Mouse (Mus musculus) spleen, postnatal 4 days (tissue): ENCODE measurements around the gene Ptprt.

ENCODE experiments used
- DNase-seq, 2 experiments: peaks; one replicate each; pipeline ENCODE4 v3.0.0; 2022; ENCODE audit warnings: low spot score in 2 of 2

The Ptprt gene

DNA sequence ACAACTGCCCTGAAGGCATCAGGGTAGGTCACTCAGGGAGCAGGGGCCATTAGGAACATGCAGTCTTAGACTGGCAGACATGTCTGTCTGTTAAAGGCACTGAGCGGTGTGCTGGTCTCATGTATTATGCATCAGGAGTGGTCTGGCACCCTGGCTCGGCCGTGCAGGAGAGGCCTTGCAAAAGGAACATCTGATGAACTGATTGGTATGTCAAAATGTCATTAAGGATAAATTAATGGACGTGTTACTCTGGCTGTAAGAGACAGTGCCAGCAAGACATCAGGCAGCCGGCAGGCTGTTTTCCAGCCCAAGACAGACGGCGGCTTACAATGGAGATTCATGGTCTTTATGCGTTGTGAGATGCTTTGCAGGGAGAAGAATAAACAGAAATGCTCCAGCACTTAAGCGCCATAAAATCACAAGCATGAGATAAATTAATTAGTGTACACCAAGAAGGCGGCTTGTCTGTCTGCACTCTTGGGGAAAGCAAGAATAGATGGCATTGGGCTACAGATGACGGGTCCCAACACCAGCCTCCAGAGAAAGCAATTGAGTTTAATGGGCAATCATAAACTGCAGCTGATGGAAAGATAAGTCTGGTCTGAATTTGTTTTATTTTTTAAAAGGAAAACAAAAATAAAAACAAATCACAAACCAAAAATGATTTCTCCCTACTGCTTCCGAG is 992.5 kb downstream of the Ptprt start:
- DNase-seq: no peak

DNA sequence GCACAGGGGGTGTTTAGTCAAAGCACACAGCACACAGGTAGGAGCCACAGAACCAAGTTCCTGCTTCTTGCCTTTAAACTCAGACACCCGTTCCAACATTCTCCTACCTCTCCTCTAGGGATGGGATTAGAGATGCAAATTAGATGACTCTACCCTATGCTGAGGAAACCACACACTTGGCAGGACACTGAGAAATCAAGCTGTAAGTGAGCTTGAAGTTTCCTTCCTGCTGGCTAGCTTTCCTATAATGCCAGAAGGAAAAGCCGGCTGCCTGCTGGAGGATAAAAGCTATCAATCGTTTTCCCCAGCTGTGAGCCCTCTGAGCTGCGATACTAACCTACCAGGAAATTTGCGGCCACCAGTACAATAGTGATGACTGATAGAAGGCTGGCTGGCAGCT is 999.0 kb downstream of the Ptprt start:
- DNase-seq: no peak

DNA sequence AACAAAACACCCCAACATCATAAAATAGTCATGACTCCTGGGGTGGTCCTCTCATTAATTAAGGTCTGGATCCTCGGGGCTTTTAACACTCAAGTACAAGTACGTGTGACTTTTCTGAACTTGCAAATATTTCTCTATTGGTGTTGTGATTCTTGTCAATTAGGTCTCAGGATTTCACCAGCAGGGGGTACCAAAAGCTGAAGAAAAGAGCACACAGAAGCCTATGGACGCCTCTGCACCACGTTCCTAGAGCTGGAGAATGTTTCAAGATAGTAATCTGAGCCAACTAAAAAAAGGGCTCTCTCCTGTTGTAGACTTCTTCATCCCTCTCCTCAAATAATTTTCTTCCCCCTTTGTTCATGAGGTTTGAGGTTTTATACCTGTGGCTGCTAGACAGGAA is 1000.1 kb downstream of the Ptprt start:
- DNase-seq: no peak

DNA sequence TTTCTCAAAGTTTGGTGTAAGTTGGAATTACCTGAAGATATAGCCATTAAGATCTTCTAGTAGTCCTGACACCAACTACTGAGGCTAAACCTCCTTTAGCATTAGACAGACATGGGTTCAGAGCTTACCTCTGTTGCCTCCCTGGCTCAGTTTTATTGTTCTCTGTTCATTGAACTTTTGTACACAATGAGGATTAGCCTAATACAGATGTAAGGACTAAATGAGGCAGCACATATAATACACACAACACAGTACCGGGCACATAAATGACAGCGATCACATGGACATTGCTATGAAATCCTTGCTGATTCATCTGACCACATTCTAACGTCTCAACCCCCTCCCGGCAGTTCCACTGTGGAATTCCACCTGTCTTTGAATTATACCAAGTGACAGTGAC is 1003.9 kb downstream of the Ptprt start:
- no peak for DNase-seq

DNA sequence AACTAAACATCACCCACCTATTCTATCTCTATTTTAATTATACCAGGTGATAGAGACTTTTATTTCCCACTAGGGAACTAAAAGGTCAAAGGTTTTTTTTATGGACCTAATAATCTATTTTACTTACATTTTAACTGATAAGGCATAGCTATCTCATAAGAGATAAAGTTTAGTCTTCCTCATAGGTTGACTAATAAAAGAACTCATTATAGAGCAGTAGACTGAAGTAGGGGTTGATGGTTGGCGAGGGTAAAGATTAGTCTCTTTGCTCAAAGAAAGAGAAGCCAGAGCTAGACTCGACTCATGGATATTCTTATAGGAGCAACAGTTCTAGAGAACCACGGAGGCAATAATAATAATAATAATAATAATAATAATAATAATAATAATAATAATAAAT is 1004.3 kb downstream of the Ptprt start:
- DNase-seq: no peak

DNA sequence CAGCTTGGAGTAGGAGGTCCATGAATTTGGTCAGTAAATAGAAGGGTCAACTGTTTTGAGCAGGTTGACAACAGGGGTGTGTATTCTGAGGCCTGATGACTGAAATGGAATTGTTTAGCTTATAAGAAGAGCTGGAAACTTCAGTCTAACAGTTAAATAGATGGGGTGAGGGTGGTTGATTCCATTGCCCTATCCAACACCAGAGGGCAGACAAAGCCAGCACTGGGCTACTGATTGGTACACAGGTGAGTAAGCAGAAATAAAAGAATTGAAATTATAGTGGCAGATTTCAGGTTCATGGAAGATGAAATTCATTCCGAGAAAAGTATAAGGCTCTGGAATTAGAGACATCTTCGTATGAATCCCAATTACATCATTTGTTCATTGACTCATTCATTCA is 1020.1 kb downstream of the Ptprt start:
- no peak for DNase-seq

DNA sequence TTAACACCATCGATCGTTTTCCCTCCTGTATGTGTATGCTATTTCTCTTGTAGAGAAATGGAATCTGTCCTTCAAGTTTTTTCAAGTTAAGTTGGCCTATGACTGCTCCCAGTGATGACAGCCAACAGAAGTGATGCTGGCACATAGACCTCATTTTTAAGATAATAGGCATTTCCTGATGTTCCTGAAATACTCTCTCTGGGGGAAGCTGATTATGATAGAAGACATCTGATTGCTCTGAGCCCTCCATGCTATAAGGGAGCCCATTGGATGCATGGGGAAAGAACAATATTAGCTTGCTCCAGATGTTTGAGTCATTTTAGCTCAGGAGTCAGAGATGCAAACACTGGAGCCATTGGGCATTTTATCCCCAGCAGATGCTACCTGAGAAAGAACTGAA is 1026.9 kb downstream of the Ptprt start:
- no peak for DNase-seq

DNA sequence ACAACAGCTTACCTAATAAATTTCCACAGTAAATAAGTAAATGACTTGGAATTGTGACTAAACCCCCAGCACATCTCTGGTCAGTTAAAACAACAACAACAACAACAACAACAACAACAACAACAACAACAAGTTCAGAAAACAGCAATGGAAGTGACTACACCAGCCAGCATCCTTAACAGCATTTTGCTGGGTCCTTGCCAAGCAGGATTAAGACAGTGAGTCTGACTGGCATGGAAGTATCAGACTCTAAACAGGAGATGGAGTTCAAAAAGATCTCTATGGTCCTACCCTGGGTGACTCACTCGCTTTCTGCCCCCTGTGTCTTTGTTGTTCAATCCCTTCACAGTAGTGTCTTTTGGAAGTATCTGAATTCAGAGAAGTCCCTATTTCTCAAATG is 1035.1 kb downstream of the Ptprt start:
- DNase-seq: no peak

DNA sequence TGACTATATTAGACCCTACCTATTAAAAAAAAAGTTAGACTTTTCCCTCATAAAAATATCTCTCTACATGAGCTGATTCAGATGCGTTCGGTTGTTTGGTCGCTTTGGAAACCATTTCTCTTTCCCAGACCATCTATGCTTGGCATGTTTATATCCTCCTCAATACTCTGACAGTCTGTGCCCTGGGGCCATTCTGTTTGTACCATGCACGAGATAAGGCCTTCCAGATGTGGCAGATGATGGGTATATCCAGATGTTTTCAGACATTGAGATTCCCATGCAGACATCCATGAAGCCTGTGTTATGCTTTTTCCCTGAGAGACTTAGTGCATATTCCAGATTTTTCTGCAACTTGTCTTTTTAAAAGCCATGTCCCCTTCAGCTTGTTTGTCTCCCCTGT is 1052.5 kb downstream of the Ptprt start:
- DNase-seq: no peak

DNA sequence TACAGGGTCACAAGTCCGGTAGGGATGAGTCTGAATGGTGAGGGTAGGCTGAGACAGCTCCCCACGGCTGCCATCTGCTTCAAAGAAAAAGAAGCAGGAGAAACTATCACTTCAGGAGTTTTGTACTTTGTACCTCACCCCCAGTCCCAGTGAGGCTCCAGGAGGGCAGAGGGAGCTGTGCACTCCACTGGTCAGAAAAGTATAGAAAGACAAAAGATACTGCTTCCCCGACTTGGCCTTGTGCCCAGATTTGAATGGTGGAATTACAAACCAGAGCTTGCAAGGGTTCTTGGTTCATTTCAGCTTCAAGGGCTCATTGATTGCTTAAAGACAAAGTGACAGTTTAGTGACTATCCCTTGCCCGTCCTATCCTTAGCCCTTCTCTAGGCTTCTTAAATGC is 1053.6 kb downstream of the Ptprt start:
- DNase-seq: no peak

DNA sequence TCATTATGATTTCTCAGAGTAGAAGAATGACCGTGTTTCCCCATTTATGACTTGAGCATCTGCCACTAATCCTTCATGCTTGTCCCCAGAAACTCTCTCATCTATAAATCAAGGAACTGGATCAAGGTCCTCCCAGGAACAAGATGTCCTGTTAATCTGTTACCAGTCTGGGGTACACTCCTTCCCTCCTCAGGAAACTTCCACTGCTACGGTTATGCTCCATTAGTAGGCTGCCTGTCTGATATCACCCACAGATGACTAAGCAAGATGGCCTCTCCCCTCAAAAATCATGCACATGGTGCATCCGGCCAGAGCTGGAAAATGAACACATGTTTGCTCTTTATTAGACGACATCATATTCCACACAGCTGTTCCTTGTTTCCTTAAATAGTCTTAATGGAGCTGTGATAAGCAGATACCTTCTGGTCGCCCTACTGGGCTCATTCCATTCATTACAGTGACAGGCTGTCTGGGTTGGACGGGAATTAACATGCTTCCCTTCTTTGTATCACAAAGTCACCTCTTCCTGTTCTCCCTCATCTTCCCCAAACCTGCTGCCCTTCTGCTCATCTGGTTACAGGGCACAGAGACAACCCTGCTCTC is 1060.6 kb downstream of the Ptprt start:
- no peak for DNase-seq

DNA sequence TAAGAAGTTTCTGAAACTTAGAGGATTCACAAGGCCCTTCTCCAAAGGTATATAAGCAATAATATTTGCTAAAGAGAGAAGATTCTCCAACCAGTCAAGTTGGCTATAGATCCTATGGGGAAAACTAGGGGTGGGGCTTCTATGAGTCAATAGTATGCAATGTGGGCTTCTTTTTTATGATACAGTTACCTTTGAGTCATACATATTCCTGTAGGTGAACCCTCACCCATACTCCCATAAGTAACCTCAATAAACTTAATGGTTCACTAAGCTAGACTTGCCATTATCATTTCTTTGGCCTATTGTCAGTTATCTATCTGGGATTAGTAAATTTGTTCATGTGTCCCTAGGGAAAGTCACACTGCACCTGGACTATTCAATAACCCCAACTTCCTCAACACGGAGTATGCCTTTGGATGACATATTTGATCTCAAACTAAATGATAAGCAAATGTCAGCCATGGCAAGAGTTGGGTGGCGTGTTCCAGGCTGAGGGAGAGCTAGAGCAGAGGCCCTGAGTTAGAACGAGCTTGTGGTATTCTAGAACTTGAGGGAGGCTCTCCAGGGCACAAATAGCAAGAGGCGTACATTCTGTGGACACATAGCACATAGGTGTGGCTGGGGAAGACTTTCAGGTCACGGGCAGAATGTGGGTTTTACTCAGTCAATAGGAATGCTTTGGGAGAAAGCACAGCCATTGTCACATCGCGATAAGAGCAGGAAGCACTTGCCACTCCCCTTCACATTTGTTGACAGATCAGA is 1067.4 kb downstream of the Ptprt start:
- DNase-seq: no peak

DNA sequence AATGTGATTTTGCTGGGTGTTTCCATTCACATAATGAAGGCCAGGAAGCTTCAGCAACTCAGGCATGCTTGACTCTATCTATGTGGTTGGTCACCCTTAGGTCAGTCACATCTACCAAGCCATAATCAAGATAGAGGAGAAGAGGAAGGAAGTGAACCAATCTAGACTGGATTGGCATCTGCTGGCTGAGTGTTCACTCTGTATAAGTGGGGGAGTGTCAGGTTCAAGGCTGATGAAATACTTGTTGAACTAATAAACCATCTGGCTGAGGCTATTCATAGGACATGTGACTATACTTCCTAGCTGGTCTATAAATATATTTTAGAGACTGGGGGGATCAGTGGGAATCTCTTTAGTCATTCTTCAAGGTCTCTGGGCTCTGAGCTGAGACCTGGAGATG is 1086.5 kb downstream of the Ptprt start:
- no peak for DNase-seq

DNA sequence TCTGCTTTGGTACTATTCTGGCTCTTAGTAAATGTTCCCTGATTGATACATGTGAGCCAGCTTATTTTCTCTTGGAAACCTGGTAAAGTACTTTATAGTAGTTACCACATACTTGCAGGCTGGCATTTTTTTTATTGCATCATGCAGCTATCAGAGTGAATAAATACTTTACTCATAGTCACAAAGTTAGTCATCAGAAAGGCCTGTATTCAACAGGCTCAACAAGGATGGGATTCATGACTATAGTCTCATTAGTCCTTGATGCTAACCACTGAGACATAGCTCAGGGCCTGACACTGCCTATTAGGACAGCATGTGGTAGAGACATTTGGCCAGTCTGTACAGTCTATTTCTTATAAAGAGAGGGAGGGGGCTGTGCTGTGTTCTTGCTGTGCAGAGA is 1088.7 kb downstream of the Ptprt start:
- no peak for DNase-seq

DNA sequence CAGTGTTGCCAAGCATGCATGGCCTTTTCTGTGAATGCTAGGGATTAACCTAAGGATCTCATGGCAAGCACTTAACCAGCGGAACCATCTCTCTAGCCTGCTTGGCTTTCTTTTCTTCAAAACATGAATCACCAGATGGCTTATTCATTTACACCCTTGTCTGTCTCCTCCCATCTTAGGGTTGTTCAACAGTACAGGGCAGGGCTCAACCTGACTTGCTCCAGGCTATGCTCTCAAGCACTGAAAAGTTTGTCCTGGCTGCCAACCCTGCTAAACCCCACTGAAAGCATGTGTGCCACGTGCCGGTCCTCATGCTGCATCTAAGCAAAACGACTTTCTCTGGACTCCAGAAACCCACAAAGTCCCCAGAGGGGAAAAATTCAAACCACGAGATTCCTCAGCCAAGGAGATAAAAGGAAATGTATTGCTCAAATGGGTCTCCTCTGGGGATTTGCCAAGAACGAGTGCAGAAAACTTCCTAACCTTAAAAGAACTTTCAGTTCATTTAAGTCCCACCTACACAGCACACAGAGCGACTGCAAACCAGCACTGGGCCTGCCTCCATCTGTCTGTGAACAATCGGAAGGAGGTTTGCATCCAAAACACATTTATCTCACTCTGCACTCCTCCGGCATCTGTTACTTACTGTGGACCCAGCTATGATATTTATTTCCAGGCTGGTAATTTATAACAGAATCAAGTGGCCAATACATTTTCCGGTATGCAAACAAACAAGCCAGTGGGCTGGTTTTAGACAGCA is 1090.5 kb downstream of the Ptprt start:
- no peak for DNase-seq

DNA sequence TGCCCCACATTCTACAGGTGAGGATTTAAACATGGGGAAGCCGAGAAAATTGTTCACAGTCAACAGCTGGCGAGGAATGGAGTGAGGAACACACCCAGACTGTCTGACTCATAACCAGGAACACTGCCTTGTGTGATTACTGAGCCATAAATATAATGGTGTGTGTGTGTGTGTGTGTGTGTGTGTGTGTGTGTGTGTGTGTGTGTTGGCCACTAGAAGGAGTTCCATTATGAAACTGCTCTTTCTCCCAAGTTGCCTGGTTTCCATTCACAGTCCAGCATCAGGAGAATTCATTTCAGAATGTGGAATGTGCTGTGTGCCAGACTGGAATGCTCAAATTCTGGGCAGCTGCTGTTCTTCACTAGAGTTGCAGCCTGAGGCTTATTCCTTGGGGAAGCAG is 1099.4 kb downstream of the Ptprt start:
- DNase-seq: no peak

DNA sequence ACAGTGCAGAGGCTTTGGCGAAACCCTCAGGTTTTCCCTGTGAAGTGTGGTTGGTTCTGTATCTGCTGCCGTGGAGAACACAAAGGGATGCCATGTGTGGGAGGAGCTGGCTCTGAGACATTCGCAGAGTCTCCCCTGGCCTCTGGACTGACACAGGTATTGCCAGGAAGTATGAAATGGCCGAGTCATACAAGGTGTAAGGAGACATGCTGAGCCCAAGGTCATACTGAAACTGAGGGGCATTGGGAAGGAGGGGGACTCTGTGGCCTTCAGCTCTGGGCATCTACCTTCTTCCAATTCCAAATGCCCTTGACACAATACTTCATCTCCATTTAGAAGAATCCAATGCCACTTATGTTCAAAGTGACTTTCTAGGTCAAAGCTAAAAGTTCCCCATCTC is 1103.1 kb downstream of the Ptprt start:
- no peak for DNase-seq

DNA sequence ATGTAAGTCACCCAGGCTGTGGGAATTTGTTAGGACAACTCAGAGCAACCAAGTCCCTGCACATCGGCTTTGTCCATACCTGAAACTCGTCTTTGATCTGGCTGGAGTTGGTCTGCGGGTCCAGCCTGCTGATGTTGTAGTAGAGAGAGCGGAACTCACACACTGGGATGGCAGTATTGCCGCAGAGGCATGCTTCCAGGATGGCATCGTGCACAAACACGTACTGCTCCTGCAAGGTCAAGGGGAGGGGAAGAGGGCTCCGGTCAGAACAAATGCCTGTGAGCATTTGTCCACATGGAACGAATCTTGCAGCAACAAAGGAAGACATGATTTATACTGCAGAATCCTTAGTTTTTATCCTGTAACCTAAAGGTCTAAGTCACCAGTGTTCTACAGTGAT is 1107.3 kb downstream of the Ptprt start:
- DNase-seq: no peak

DNA sequence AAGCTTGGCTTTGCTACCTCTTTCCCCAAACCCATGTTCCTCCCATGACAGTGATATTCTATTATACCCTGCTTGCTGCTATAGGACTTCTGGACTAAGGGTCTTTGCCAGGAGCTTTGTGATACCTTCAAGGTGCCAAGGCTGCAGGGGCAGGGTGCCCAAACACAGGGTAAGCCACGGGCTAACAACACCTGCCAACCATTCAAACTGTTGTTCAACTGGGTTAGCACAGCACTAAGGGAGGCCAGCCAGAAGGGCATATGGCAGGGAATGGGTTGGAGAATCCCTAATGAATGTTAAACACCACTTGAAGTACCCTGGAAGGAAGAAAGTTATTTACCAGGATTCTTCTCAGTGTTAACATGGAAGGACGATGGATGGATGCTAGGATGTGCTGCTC is 1108.9 kb downstream of the Ptprt start:
- DNase-seq: no peak

DNA sequence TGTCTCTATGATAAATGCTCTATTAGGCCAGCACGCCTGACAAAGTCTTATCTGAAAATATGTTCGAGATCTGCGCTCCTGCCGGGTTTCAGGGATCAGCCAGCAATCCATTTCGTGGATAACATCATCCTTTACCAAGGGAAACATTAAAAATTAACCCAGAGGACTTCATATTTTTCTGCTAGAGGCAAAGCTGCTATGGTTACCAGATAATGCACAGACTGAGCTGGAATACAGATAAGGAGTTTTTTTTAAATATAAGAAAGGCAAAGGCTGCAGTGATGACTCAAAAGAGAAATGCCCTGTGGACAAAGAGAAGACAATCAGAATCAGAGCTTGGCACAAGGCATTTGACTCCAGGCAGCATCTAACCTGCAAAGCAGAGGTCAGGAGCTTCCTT is 1111.4 kb downstream of the Ptprt start:
- DNase-seq: no peak

DNA sequence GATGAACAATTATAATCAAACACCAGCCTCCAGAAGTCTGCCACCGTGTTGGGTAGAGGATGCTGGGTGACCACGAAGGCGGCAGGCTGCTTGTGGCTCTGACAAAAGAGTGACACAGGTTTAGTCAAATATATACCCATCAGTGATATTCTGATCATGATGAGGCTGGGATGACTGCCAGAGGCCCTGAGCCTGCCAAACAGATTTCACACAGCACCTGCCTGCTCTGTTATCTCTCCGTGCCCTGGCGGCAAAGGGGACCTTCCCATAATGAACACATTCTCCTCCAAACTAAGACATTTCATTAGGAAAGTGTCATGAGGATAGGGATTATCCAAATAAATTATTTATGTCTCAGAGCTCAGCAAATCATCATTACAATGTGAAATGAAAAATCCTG is 1113.6 kb downstream of the Ptprt start:
- no peak for DNase-seq

DNA sequence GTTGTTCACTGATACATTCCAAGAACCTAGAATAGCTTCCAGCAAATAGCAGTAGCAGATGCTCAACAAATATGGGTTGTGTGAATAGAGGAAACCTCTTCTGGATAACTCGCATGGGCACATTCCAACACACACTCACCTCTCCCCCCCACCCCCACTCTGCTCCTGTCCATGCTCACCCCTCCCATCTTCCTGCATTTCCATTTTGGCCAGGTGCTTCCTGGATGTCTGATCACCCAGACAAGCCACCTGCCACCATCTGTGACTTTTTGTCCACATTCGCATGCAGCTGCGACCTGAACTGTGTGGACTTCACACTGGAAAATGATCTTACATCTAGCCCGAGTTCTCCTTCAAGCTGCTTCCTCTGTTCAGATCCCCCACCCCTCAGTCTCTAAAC is 1115.5 kb downstream of the Ptprt start:
- no peak for DNase-seq

DNA sequence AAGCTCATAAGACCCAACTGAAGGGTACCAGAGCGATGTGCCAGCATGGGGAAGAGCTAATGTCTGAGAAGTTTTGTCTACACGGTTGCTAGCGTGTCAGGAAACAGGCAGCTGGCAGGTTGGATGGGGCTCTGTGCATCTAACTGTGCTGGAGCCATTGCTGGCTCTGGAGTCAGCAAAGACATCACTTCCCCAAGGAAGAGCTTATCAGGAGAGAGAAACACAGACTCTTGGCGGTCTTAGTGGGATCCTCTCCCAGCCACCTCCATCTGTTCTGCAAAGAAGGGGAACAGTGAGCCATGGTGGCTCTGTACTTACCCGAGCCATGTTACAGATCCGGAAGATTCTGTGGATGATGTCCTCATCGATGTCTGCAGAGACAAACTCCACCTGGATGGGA is 1126.8 kb downstream of the Ptprt start:
- no peak for DNase-seq
